Mouse (Mus musculus) embryonic fibroblast, embryonic 13.5 days (primary cell): ENCODE measurements around the gene Gm1043.

Source experiments
- CTCF ChIP-seq: IDR thresholded peaks from 2 replicates; pipeline ENCODE4 v1.5.1; 2011; ENCODE audit warnings: mild to moderate bottlenecking, control low read depth, low read length, moderate library complexity, borderline replicate concordance; ENCODE audit not compliant: insufficient read depth
- POLR2A ChIP-seq: IDR thresholded peaks from 2 replicates; pipeline ENCODE4 v1.6.1; 2011; ENCODE audit warnings: low read depth, mild to moderate bottlenecking, control low read depth, low read length, moderate library complexity

- TF ChIP-seq CTCF (no peak), POLR2A (no peak)
Observed at GRCm38 (mm10) chr5:37055789-37056188, 29.4 kb upstream of the Gm1043 start.
